Mouse (Mus musculus) testis, adult 2 months (tissue): ENCODE results near the gene Rarb. TPM values are rescaled to one million over a fixed set of nuclear protein-coding genes. Genes with fewer than 3 reads are reported as not detected.

Experiments
- H3K27ac ChIP-seq: fragments of 200-500 bp; 2 replicates; pipeline ENCODE4 v1.5.1; 2012; ENCODE audit warnings: low read depth, low read length; ENCODE audit not compliant: control insufficient read depth, insufficient read depth
- H3K27me3 ChIP-seq: fragments of 200-500 bp; 2 replicates; pipeline ENCODE4 v1.6.1; 2012; ENCODE audit warnings: mild to moderate bottlenecking, low read length, moderate library complexity; ENCODE audit not compliant: control insufficient read depth, insufficient read depth
- H3K36me3 ChIP-seq: fragments of 200-500 bp; 2 replicates; pipeline ENCODE4 v1.6.1; 2012; ENCODE audit warnings: mild to moderate bottlenecking, low read length; ENCODE audit not compliant: control insufficient read depth, insufficient read depth
- H3K4me1 ChIP-seq: fragments of 200-500 bp; 2 replicates; pipeline ENCODE4 v1.6.1; 2012; ENCODE audit warnings: low read length; ENCODE audit not compliant: control insufficient read depth, insufficient read depth
- H3K4me3 ChIP-seq: fragments of 200-500 bp; 2 replicates; pipeline ENCODE4 v1.5.1; 2012; ENCODE audit warnings: low read depth, mild to moderate bottlenecking, low read length, moderate library complexity, mixed read lengths; ENCODE audit not compliant: control insufficient read depth
- CTCF ChIP-seq: fragments of 200-500 bp; IDR thresholded peaks from 2 replicates; pipeline ENCODE4 v1.5.1; 2012; ENCODE audit warnings: low read depth, mild to moderate bottlenecking, inconsistent platforms, low read length, moderate library complexity; ENCODE audit not compliant: control insufficient read depth, insufficient read depth, insufficient replicate concordance
- POLR2A ChIP-seq: fragments of 200-500 bp; IDR thresholded peaks from 2 replicates; pipeline ENCODE4 v1.6.1; 2012; ENCODE audit warnings: low read depth, mild to moderate bottlenecking, inconsistent platforms, low read length, moderate library complexity; ENCODE audit not compliant: control insufficient read depth
- polyA plus RNA-seq: library from polyadenylated mRNA; depleted of rRNA; stranded (reverse); fragments of >200 nt; gene quantifications from 2 replicates; pipeline ENCODE4 v1.2.3, GENCODE M21; 2012

Gene Rarb
- polyA plus RNA-seq, 1 experiment = 5.6 TPM

DNA sequence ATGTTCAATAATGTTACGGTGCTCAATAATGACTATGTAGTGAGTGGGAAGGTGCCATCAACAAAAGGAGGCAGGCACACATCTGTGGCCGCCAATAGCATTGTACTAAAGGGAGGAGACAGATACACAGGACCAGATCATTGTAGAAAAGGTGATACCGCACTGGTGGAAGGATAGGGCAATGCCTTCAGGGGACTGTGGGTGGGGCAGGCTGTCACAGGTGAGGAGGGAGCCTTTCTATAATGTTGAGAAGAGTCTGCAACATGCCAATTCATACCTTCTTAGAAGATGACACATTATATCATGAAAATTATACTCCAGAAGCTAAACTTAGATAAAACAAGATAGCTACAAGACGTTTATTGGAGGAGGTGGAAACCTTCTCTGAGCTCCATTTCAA is 381.6 kb downstream of the Rarb start:
- Histone ChIP-seq H3K4me1 (no peaks in the 10 kb centered on the region), H3K36me3 (no peaks in the 10 kb centered on the region), H3K4me3 (no peak overlapping the region), H3K27me3 (no peaks in the 10 kb centered on the region), H3K27ac (no peak overlapping the region)
- no peak for TF ChIP-seq POLR2A
- no peak for TF ChIP-seq CTCF

DNA sequence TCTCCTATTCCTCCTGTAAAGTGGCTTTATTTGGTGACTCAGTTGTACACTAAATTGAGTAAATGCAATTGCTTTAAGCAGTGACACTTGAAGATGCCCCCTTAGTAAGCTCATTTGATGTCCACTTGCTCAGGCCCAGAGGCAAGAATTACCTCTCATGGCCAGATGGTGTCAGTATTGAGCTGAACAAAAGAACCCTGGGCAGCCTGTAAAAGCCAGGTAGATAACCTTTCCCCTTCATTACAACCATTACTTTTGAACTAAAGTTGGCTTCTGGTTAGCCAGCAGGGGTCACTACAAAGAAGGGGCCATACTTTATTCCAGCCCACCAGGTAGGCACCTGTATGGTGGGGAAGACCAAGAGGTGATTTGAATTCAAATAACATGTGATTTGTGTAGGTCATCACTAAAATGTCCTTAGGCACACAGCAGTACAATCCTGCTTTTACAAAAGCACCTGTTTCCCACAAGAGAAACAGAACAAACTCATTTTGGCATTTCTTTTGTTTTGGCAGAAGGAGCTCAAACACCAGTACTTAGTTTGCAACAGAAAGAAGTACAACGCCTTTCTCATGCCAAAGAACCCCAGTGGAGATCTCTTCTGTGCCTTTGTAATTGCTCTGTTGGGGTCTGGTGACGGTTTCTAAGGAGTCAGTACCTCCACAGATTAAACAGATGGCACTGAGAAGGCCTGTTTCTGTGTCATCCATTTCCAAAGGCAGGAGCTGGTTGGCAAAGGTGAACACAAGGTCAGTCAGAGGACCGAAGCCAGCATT is 384.4 kb downstream of the Rarb start:
- H3K27ac ChIP-seq = no peak overlapping the region
- H3K4me1 ChIP-seq = no peaks in the 10 kb centered on the region
- H3K36me3 ChIP-seq = no peaks in the 10 kb centered on the region; the same call in 1 of the 2 replicates
- no peak overlapping the region for H3K4me3 ChIP-seq
- no peak for TF ChIP-seq CTCF
- TF ChIP-seq POLR2A = no peak
- no peaks in the 10 kb centered on the region for H3K27me3 ChIP-seq

DNA sequence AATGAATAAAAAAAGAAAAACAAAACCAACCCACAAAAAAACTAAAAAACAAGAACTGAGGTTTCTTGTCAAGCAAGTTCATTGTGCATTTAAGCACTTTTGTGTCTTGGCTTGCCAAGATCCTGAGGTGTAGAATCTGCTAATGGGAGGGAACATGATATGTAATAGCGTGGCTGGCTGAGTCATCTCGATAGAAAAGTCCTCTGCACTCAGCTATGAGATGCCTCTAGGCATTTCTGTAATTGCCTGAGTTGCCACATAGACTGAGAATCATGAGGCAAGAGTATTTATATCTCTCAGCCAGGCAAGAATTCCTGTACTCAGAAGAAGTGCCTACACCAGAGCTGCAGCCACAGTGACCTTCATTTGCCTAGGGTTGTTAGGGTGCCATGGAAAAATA is 385.8 kb downstream of the Rarb start:
- Histone ChIP-seq H3K27ac (no peak overlapping the region), H3K27me3 (no peaks in the 10 kb centered on the region), H3K36me3 (no peaks in the 10 kb centered on the region; the same call in 1 of the 2 replicates), H3K4me3 (no peak overlapping the region), H3K4me1 (no peaks in the 10 kb centered on the region)
- TF ChIP-seq POLR2A (no peak), CTCF (no peak)

DNA sequence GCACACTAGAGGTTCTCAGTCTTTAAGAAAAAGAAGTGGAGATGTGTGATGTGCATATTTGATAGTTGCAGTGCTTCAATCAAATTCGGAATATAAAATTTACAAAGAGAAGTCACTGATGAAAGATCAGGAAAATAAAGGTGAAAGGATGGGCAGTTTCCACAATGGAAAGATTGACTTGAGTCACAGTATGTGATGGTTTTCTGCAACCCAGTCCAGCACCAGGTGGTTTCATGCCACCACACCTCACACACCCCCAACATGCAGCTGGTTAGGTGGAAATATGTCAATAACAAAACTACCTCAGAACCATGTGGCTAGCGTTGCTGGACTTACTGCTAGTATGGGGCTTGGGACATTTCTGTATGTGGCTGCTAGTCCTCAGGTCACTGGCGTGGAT is 386.4 kb downstream of the Rarb start:
- H3K36me3 ChIP-seq = no peaks in the 10 kb centered on the region; the same call in 1 of the 2 replicates
- no peaks in the 10 kb centered on the region for H3K27me3 ChIP-seq
- H3K27ac ChIP-seq = no peak overlapping the region
- TF ChIP-seq POLR2A (no peak), CTCF (no peak)
- H3K4me3 ChIP-seq = no peak overlapping the region
- H3K4me1 ChIP-seq = no peaks in the 10 kb centered on the region

DNA sequence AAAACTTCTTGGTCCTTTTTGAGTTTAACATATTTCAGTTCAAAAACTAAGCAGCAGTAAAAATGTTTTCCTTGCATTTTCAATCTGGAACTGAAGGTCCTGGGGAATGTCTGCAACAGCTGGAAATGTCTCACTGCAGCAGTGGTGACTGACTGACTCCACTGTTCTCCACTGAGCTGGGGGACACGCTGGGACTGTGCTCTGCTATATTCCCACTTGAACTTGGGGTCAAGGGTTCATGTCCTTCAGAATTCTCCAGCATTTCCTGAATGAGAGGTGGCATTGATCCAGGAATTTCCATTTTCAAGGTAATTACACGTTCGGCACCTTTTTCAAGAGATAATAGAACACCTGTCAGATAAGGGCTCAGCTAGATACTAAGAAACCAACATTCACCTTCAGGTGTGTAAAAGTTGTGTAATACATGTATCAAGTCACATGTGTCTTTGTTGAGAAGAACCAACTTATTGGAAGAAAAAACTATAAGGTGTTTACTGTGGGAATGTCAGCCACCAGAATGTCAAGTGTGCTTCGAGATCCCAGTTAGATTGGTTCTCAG is 386.9 kb downstream of the Rarb start:
- H3K4me1 ChIP-seq = no peaks in the 10 kb centered on the region
- H3K27me3 ChIP-seq = no peaks in the 10 kb centered on the region
- TF ChIP-seq CTCF = no peak
- no peak for TF ChIP-seq POLR2A
- H3K27ac ChIP-seq = no peak overlapping the region
- no peaks in the 10 kb centered on the region; the same call in 1 of the 2 replicates for H3K36me3 ChIP-seq
- H3K4me3 ChIP-seq = no peak overlapping the region

DNA sequence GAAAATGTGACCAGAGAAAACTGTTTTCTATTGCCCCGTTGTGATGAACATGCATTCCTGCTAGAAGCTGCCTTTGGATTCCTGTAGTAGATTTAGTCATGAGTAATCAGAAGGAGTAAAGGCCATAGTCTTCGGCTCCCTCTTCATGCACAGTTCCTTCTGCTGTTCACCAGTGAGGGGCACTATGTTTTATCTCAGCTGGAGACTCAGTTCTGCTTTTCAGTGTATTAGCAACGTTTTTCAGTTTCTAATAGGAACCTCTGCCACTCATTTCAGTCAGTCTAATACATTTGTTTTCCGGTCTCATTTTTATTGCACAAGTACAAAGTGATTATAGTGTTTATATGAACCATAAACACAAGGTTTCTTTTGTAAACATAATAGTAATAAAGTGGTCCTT is 391.4 kb downstream of the Rarb start:
- Histone ChIP-seq H3K4me3 (no peak overlapping the region), H3K4me1 (no peaks in the 10 kb centered on the region), H3K27me3 (no peaks in the 10 kb centered on the region), H3K27ac (no peak overlapping the region), H3K36me3 (no peaks in the 10 kb centered on the region; the same call in 1 of the 2 replicates)
- TF ChIP-seq POLR2A = no peak
- no peak for TF ChIP-seq CTCF

DNA sequence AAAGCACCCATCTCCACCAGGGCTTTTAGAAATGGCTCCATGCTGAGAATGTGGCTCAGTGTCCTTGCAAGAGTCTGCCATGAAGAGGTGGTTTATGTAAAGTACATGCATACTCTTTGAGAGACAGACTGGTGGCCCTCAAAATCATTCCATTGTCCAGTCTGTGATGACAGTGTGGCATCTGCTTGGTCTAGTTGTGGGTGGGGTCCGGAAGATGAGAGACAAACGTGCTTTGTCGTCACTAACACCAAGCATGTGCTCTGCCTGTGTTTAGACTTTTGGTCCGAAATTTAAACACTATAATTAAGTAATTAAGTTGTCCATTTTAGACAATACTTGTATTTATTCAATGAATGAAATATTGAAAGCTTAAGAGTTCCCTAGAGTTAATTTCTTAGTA is 404.8 kb downstream of the Rarb start:
- Histone ChIP-seq H3K27me3 (no peaks in the 10 kb centered on the region), H3K36me3 (no peaks in the 10 kb centered on the region), H3K27ac (no peak overlapping the region), H3K4me1 (no peaks in the 10 kb centered on the region), H3K4me3 (no peak overlapping the region)
- TF ChIP-seq POLR2A (no peak), CTCF (no peak)
